Mouse (Mus musculus): ENCODE data around the gene Hoxc11.

The Hoxc11 gene

GRCm38 (mm10) chr15:102954192-102955006 is at the start of gene Hoxc11:
Gene Hoxc11, plus strand, starts transcription at chr15:102954427.
- peak in 1 of 2 experiments; percentile 40 for DNase-seq (ENCODE audit: inconsistent age in 2 of 2, low spot score in 1 of 2)

- no peak for DNase-seq (ENCODE audit: inconsistent age in 2 of 2, low spot score in 1 of 2)
These were observed 49.3 kb upstream of the Hoxc11 start for GRCm38 (mm10) chr15:102904946-102905345.

GRCm38 (mm10) chr15:102909536-102909935 is 44.7 kb upstream of the Hoxc11 start:
- DNase-seq (ENCODE audit: inconsistent age in 2 of 2, low spot score in 1 of 2) = peak in 1 of 2 experiments; percentile 15

- peak in 1 of 2 experiments; percentile 19 for DNase-seq (ENCODE audit: inconsistent age in 2 of 2, low spot score in 1 of 2)
These were observed 44.2 kb upstream of the Hoxc11 start for GRCm38 (mm10) chr15:102910038-102910437.

GRCm38 (mm10) chr15:102910496-102911095 is 43.6 kb upstream of the Hoxc11 start:
- DNase-seq (ENCODE audit: inconsistent age in 2 of 2, low spot score in 1 of 2) = no peak

GRCm38 (mm10) chr15:102913038-102913585 is 41.1 kb upstream of the Hoxc11 start:
- peak in 1 of 2 experiments; percentile 12 for DNase-seq (ENCODE audit: inconsistent age in 2 of 2, low spot score in 1 of 2)

GRCm38 (mm10) chr15:102917972-102918572 is 36.2 kb upstream of the Hoxc11 start:
- DNase-seq (ENCODE audit: inconsistent age in 2 of 2, low spot score in 1 of 2) = no peak

GRCm38 (mm10) chr15:102918611-102919265 is 35.5 kb upstream of the Hoxc11 start:
- DNase-seq (ENCODE audit: inconsistent age in 2 of 2, low spot score in 1 of 2) = no peak

- DNase-seq (ENCODE audit: inconsistent age in 2 of 2, low spot score in 1 of 2) = no peak
These were observed 34.7 kb upstream of the Hoxc11 start for GRCm38 (mm10) chr15:102919336-102920180.

- peak; percentile 30 to 63 for DNase-seq (ENCODE audit: inconsistent age in 2 of 2, low spot score in 1 of 2)
These were observed 33.6 kb upstream of the Hoxc11 start for GRCm38 (mm10) chr15:102920619-102921018.

- DNase-seq (ENCODE audit: inconsistent age in 2 of 2, low spot score in 1 of 2) = no peak
These were observed 32.9 kb upstream of the Hoxc11 start, which contains the start of gene Hoxc13 for GRCm38 (mm10) chr15:102921053-102922011. Gene Hoxc13, plus strand, starts transcription at chr15:102921103.

- no peak for DNase-seq (ENCODE audit: inconsistent age in 2 of 2, low spot score in 1 of 2)
These were observed 32.2 kb upstream of the Hoxc11 start for GRCm38 (mm10) chr15:102922012-102922362.

GRCm38 (mm10) chr15:102922636-102923500 is 31.4 kb upstream of the Hoxc11 start:
- no peak for DNase-seq (ENCODE audit: inconsistent age in 2 of 2, low spot score in 1 of 2)

GRCm38 (mm10) chr15:102927032-102927645 is 27.1 kb upstream of the Hoxc11 start:
- DNase-seq (ENCODE audit: inconsistent age in 2 of 2, low spot score in 1 of 2) = no peak

- DNase-seq (ENCODE audit: inconsistent age in 2 of 2, low spot score in 1 of 2) = no peak
These were observed 22.4 kb upstream of the Hoxc11 start for GRCm38 (mm10) chr15:102931706-102932358.

GRCm38 (mm10) chr15:102934438-102934837 is 19.8 kb upstream of the Hoxc11 start:
- no peak for DNase-seq (ENCODE audit: inconsistent age in 2 of 2, low spot score in 1 of 2)

- no peak for DNase-seq (ENCODE audit: inconsistent age in 2 of 2, low spot score in 1 of 2)
These were observed 19.3 kb upstream of the Hoxc11 start for GRCm38 (mm10) chr15:102934897-102935296.
